In genomic region chr12:119981731-119982130, GRCm38 (mm10) we compare ENCODE assay signal across 9 mouse cellular contexts. TPM values are rescaled to one million over a fixed set of nuclear protein-coding genes. Genes with fewer than 3 reads are reported as not detected.
A peak's percentile ranks its signal among the peaks of the same experiment; 100 is the strongest.
DNase-seq lines count a peak whose midpoint lies in the region; ATAC-seq and TF ChIP-seq lines count a peak whose summit lies in the region.
"Had no signal": no experiment of that assay in that cellular context is flagged by ENCODE, and none has a peak within 500 bp of the region (broad histone marks: within the 10 kb centered on the region; RNA-seq: fewer than 3 reads in every experiment).

No protein-coding gene starts in this region.

- ATAC-seq in kidney, embryonic 16.5 days (ENCODE audit: low FRiP score, low TSS enrichment): no peak
- ATAC-seq in forebrain, embryonic 14.5 days: peak; percentile 61
- ATAC-seq in midbrain, embryonic 16.5 days: peak; percentile 71; the same call in 1 of the 2 replicates
- ATAC-seq in monocyte, adult 5-6 weeks (replicated peaks; ENCODE audit: insufficient number of reproducible peaks, low FRiP score, low TSS enrichment, poor library complexity, severe bottlenecking): no peak

- TF ChIP-seq CTCF in kidney, adult 2 months (conservative IDR thresholded peaks at IDR 0.05; ENCODE audit: insufficient read depth, insufficient read length, low read depth, low read length): no peak

- H3K27ac ChIP-seq in kidney, adult 2 months (ENCODE audit: insufficient read depth, low read depth, low read length): no peak overlapping the region
- H3K27ac ChIP-seq in kidney, embryonic 16.5 days (ENCODE audit: low read length): no peak overlapping the region
- H3K27ac ChIP-seq in forebrain, embryonic 14.5 days (ENCODE audit: low read depth, low read length): no peak overlapping the region
- H3K27ac ChIP-seq in midbrain, embryonic 16.5 days (ENCODE audit: low read length): no peak overlapping the region
- H3K27ac ChIP-seq: liver, embryonic 15.5 days had no signal

- WGBS in kidney, adult 2 months: 0% methylated on average over 2 of the region's 2 CpGs
- 1% methylated on average over 2 of the region's 2 CpGs for WGBS in kidney, embryonic 16.5 days
- 1% methylated on average over 2 of the region's 2 CpGs for WGBS in forebrain, embryonic 14.5 days
- WGBS in midbrain, embryonic 16.5 days: 0% methylated on average over 2 of the region's 2 CpGs

- no peak for TF ChIP-seq POLR2A in kidney, adult 2 months (IDR thresholded peaks at IDR 0.05; ENCODE audit: low read depth, low read length)

- no peak overlapping the region for H3K4me2 ChIP-seq in kidney, embryonic 16.5 days (replicated peaks; ENCODE audit: low read depth, low read length)
- no peak overlapping the region for H3K4me2 ChIP-seq in forebrain, embryonic 14.5 days (ENCODE audit: low read length)
- H3K4me2 ChIP-seq in midbrain, embryonic 16.5 days (ENCODE audit: low read length): no peak overlapping the region
- H3K4me2 ChIP-seq: liver, embryonic 15.5 days had no signal

- H3K4me3 ChIP-seq in kidney, adult 2 months (ENCODE audit: insufficient read depth, low read depth, low read length): no peak overlapping the region
- no peak overlapping the region for H3K4me3 ChIP-seq in kidney, embryonic 16.5 days (ENCODE audit: low read length)
- H3K4me3 ChIP-seq in forebrain, embryonic 14.5 days (ENCODE audit: low read depth, low read length): no peak overlapping the region
- no peak overlapping the region for H3K4me3 ChIP-seq in midbrain, embryonic 16.5 days (ENCODE audit: low read depth, low read length)
- H3K4me3 ChIP-seq: liver, embryonic 15.5 days had no signal

- H3K27me3 ChIP-seq in kidney, adult 2 months (replicated peaks; ENCODE audit: control insufficient read depth, insufficient read depth, low read length): no peaks in the 10 kb centered on the region
- no peaks in the 10 kb centered on the region for H3K27me3 ChIP-seq in kidney, embryonic 16.5 days (ENCODE audit: insufficient read depth, low read length)
- no peaks in the 10 kb centered on the region for H3K27me3 ChIP-seq in forebrain, embryonic 14.5 days (replicated peaks; ENCODE audit: control insufficient read depth, insufficient read depth, low read length)
- H3K27me3 ChIP-seq in midbrain, embryonic 16.5 days (ENCODE audit: control insufficient read depth, insufficient read depth, low read depth, low read length): no peaks in the 10 kb centered on the region
- H3K27me3 ChIP-seq: liver, embryonic 15.5 days had no signal

- H3K36me3 ChIP-seq in kidney, adult 2 months (ENCODE audit: control insufficient read depth, insufficient read depth, low read length): no peaks in the 10 kb centered on the region
- no peaks in the 10 kb centered on the region for H3K36me3 ChIP-seq in kidney, embryonic 16.5 days (ENCODE audit: insufficient read depth, low read length)
- no peaks in the 10 kb centered on the region for H3K36me3 ChIP-seq in forebrain, embryonic 14.5 days (ENCODE audit: control insufficient read depth, insufficient read depth, low read length)
- no peaks in the 10 kb centered on the region for H3K36me3 ChIP-seq in midbrain, embryonic 16.5 days (ENCODE audit: control insufficient read depth, insufficient read depth, low read length)
- H3K36me3 ChIP-seq: liver, embryonic 15.5 days had no signal

- H3K9me3 ChIP-seq in kidney, embryonic 16.5 days (ENCODE audit: low read length): no peaks in the 10 kb centered on the region
- H3K9me3 ChIP-seq in forebrain, embryonic 14.5 days (replicated peaks; ENCODE audit: control insufficient read depth, low read length): no peaks in the 10 kb centered on the region
- H3K9me3 ChIP-seq in midbrain, embryonic 16.5 days (replicated peaks; ENCODE audit: control insufficient read depth, low read length, poor library complexity, severe bottlenecking): no peaks in the 10 kb centered on the region
- H3K9me3 ChIP-seq: liver, embryonic 15.5 days had no signal

- DNase-seq in kidney, adult 2 months: peak; percentile 43
- peak; percentile 59 for DNase-seq in CD4-positive, CD25-positive, alpha-beta regulatory T cell, adult 2 months (ENCODE audit: low read depth, low spot score)
- DNase-seq in R1 (ENCODE audit: low read depth, low spot score): peak; percentile 50
- peak; percentile 86 for DNase-seq in forebrain, embryonic 14.5 days (ENCODE audit: low spot score)
- peak; percentile 62 for DNase-seq in layer of hippocampus, adult 9-10 months (ENCODE audit: low spot score)

- H3K4me1 ChIP-seq in kidney, adult 2 months (ENCODE audit: control insufficient read depth, insufficient read depth, low read length): no peaks in the 10 kb centered on the region
- no peaks in the 10 kb centered on the region for H3K4me1 ChIP-seq in kidney, embryonic 16.5 days (ENCODE audit: insufficient read depth, low read length)
- no peaks in the 10 kb centered on the region for H3K4me1 ChIP-seq in forebrain, embryonic 14.5 days (ENCODE audit: control insufficient read depth, insufficient read depth, low read length)
- no peaks in the 10 kb centered on the region for H3K4me1 ChIP-seq in midbrain, embryonic 16.5 days (ENCODE audit: control insufficient read depth, insufficient read depth, low read length)
- H3K4me1 ChIP-seq: liver, embryonic 15.5 days had no signal

- H3K9ac ChIP-seq in kidney, embryonic 16.5 days (replicated peaks; ENCODE audit: low read length): no peak overlapping the region
- no peak overlapping the region for H3K9ac ChIP-seq in forebrain, embryonic 14.5 days (ENCODE audit: low read length)
- no peak overlapping the region for H3K9ac ChIP-seq in midbrain, embryonic 16.5 days (ENCODE audit: low read depth, low read length)
- H3K9ac ChIP-seq: liver, embryonic 15.5 days had no signal

RNA-seq across cellular contexts. Expression of gene Tmem196, which starts 36.1 kb away (rescaled TPM):
- not detected in 2 replicates for polyA plus RNA-seq in kidney, adult 2 months (2012; rRNA removed)
- 0.96 and 1.3 TPM in 2 replicates for polyA plus RNA-seq in kidney, embryonic 16.5 days (2015; fragmentation: Nextera tagmentation; extraction: Ambion mirVana)
- polyA plus RNA-seq in forebrain, embryonic 14.5 days (2014; fragmentation: Nextera tagmentation; extraction: Ambion mirVana): 2.5 and 4.1 TPM in 2 replicates
- polyA plus RNA-seq in midbrain, embryonic 16.5 days (2015; fragmentation: Nextera tagmentation; extraction: Ambion mirVana): 16.6 and 20.5 TPM in 2 replicates
- total RNA-seq in monocyte, adult 5-6 weeks (2017): 0.75 TPM in 1 of 3 replicates, not detected in the others
- polyA plus RNA-seq: liver, embryonic 15.5 days had no signal

Comparison
In these comparisons a context has a peak if more than half of its experiments do, and no peak if none do; other contexts are left out.
1. ATAC-seq: peak in forebrain, embryonic 14.5 days (single experiment) and midbrain, embryonic 16.5 days (single experiment); none in kidney, embryonic 16.5 days (single experiment) and monocyte, adult 5-6 weeks (single experiment).
2. Peak in every context shown above with its lines, with median percentiles within 50 percentile points of each other: DNase-seq.